Mouse (Mus musculus) hindbrain, embryonic 11.5 days (tissue): ENCODE measurements at regions not wholly inside any gene's neighbourhood (a gene's known extent, or its start where the extent isn't known, plus 50 kb on each side); places are given as distances from the start of the nearest gene placed in this dataset.

Source experiments
- ATAC-seq: fragments of 200-750 bp; cut with Nextera tagmentation; 2 replicates; pipeline ENCODE4 v1.8.0; 2017; ENCODE audit warnings: mild to moderate bottlenecking, moderate TSS enrichment, moderate library complexity; ENCODE audit not compliant: low FRiP score
- DNase-seq: peaks from one replicate; pipeline ENCODE4 v3.0.0-alpha.2; 2015; ENCODE audit warnings: low spot score
- H3K27ac ChIP-seq: fragments of 300-500 bp; sonication (generic); 2 replicates; pipeline ENCODE4 v1.5.1; 2014; ENCODE audit warnings: mild to moderate bottlenecking, low read depth, low read length
- H3K27me3 ChIP-seq: fragments of 300-500 bp; sonication (generic); 2 replicates; pipeline ENCODE4 v1.6.1; 2014; ENCODE audit warnings: mild to moderate bottlenecking, low read length, moderate library complexity, mixed read lengths; ENCODE audit not compliant: control insufficient read depth, insufficient read depth
- H3K36me3 ChIP-seq: fragments of 300-500 bp; sonication (generic); 2 replicates; pipeline ENCODE4 v1.6.1; 2014; ENCODE audit warnings: mild to moderate bottlenecking, low read length, moderate library complexity, mixed read lengths; ENCODE audit not compliant: control insufficient read depth, insufficient read depth
- H3K4me1 ChIP-seq: fragments of 300-500 bp; sonication (generic); replicated peaks from 2 replicates; pipeline ENCODE4 v1.6.1; 2014; ENCODE audit warnings: low read length, mixed read lengths; ENCODE audit not compliant: control insufficient read depth, insufficient read depth
- H3K4me2 ChIP-seq: fragments of 300-500 bp; sonication (generic); replicated peaks from 2 replicates; pipeline ENCODE4 v1.6.1; 2014; ENCODE audit warnings: mild to moderate bottlenecking, low read depth, low read length
- H3K4me3 ChIP-seq: fragments of 300-500 bp; sonication (generic); 2 replicates; pipeline ENCODE4 v1.5.1; 2014; ENCODE audit warnings: low read depth, low read length
- H3K9ac ChIP-seq: fragments of 300-500 bp; sonication (generic); 2 replicates; pipeline ENCODE4 v1.6.1; 2014; ENCODE audit warnings: low read depth, low read length
- H3K9me3 ChIP-seq: fragments of 300-500 bp; sonication (generic); 2 replicates; pipeline ENCODE4 v1.6.1; 2016; ENCODE audit warnings: low read length; ENCODE audit not compliant: control insufficient read depth
- WGBS: fragments of 180-500 bp; shearing (Covaris S2); extraction: QIAGEN DNeasy Blood & Tissue Kit; methylation state at CpG from one replicate; pipeline ENCODE4 v1.1.7; 2014; 5-methylcytosine and 5-hydroxymethylcytosine counted together

DNA sequence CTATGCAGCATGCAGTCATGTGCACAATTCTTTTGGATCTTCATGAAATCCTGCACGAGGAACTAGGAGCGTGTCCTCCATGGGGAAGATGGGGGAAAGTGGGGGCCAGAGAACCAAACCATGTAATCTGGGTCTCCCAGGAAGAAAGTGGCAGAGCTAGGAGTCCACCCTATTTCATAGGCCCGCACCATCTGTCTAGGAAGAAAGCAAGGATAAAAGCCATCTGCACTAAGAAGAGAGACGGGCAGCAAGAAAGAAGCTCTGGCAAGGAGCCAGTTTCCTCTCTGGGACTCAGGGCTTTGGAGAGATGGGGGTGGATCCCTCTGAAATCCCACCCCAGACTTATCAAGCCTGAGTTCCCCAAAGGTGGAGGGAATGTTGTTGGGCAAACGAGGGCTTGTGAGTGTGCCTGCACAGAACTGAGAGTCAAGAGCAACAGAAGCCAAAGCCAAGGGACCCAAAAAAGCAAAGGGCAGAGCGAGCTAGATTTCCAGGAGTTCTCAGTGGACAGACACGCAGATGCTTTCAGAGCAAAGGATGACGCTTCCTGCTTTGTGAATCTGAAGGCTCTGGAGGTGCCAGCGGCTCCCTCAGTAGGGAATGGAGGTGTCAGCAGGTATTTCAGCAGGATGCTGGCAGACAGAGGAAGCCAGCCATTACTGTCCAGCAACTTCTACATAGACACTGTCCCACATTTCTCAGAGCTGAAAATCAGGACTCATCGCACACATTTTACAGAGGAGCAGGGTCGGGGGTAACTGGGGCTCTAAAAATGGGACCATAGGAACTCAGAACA lies 110.8 kb downstream of the Pja1 start:
- Histone ChIP-seq H3K27ac (no peak overlapping the region), H3K36me3 (no peaks in the 10 kb centered on the region), H3K9me3 (no peaks in the 10 kb centered on the region), H3K4me1 (no peaks in the 10 kb centered on the region), H3K9ac (no peak overlapping the region), H3K27me3 (peaks cover 2% of the 10 kb centered on the region; the same call in 1 of the 2 replicates), H3K4me2 (no peak overlapping the region), H3K4me3 (no peak overlapping the region)
- DNase-seq (no peak), ATAC-seq (no peak)
- 65% methylated on average over 11 of the region's 11 CpGs for WGBS

GRCm38 (mm10) chrX:99358784-99359183 lies 112.3 kb downstream of the Pja1 start:
- no peak overlapping the region for H3K27ac ChIP-seq
- no peak overlapping the region for H3K4me3 ChIP-seq
- H3K27me3 ChIP-seq: peaks cover 2% of the 10 kb centered on the region; the same call in 1 of the 2 replicates
- H3K4me1 ChIP-seq: no peaks in the 10 kb centered on the region
- 40% methylated on average over 1 of the region's 1 CpGs for WGBS
- no peak for DNase-seq
- H3K9me3 ChIP-seq: no peaks in the 10 kb centered on the region
- ATAC-seq: no peak
- H3K36me3 ChIP-seq: no peaks in the 10 kb centered on the region
- no peak overlapping the region for H3K4me2 ChIP-seq
- no peak overlapping the region for H3K9ac ChIP-seq

DNA sequence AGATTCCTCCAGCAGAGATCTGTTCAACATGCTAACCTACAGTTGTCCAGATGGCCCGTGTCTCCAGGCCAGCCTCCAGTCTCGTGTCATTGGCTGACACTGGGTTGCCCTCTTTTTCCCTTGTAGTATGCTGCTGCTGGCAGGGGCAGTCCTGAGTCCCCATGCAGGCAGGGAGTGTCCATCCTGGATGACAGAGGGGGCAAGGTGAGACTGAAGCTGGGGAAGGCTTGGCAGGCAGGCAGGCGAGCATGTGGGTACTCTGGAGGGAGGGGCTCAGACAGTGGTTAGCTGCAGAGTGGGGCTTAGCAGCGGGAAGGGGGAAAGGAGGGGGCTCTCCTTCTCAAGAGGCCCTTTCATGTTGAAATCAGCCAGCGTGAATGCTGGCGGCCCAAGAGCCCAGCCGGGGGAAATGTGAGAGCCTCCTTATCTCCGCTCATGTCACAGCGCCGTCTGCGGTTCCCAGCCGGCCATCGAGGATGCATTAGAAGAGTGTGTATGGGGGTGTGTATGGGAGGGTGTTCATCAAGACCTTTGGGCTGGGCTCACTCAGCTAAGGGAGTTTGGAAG lies 112.9 kb downstream of the Pja1 start:
- 35% methylated on average over 13 of the region's 13 CpGs for WGBS
- ATAC-seq: peak; percentile 38; the same call in 1 of the 2 replicates
- Histone ChIP-seq H3K9ac (no peak overlapping the region), H3K4me2 (no peak overlapping the region), H3K27me3 (peaks cover 2% of the 10 kb centered on the region; the same call in 1 of the 2 replicates), H3K9me3 (no peaks in the 10 kb centered on the region), H3K4me3 (no peak overlapping the region), H3K4me1 (no peaks in the 10 kb centered on the region), H3K27ac (no peak overlapping the region), H3K36me3 (no peaks in the 10 kb centered on the region)
- peak; percentile 21 for DNase-seq

DNA sequence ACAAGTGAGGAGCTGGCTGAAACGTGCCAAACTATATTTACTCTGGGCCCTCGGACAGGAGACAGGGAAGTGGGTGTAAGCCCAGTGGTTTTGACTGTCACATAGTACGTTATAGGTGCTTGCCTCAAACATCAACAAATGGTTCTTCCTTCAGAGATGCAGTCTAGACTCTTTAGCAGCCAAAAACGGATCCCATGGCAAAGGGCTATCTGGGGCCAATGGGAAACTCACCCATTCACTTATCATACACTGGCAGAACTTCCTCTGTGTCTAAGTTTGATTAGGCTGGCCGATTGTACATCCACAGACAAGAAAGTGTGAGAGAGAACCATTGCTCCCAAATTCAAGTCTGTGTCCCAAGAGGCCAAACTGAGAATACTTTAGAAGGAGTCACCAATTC lies 115.9 kb downstream of the Pja1 start:
- WGBS: 80% methylated on average over 5 of the region's 5 CpGs
- ATAC-seq: no peak
- H3K9ac ChIP-seq: no peak overlapping the region
- H3K4me3 ChIP-seq: no peak overlapping the region
- DNase-seq: no peak
- H3K4me2 ChIP-seq: no peak overlapping the region
- no peak overlapping the region for H3K27ac ChIP-seq
- H3K27me3 ChIP-seq: peaks cover 3% of the 10 kb centered on the region; the same call in 1 of the 2 replicates
- H3K4me1 ChIP-seq: no peaks in the 10 kb centered on the region
- no peaks in the 10 kb centered on the region for H3K36me3 ChIP-seq
- no peaks in the 10 kb centered on the region for H3K9me3 ChIP-seq

DNA sequence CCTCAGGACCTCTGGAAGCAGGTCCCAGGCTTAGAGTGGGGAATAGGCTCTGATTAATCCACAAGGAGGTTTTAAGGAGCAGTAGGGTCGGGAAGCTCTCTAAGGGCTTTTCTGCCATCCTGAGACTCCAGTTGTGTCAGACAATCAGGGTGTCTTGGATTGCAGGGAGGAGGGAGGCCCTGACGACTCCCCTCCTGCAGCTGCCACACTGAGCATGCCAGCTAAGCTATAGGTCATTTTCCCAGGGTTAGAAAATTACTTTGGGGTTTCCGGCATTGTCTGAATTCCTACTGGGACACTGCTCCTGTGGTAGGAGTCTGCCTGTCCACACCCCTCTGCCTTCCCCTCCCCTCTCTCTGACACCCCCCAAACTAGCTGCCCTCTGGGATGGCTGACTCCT lies 120.8 kb downstream of the Pja1 start:
- ATAC-seq: no peak
- WGBS: 65% methylated on average over 3 of the region's 3 CpGs
- no peak overlapping the region for H3K4me2 ChIP-seq

GRCm38 (mm10) chrX:99340223-99340622 lies 130.8 kb downstream of the Pja1 start:
- WGBS: 85% methylated on average over 6 of the region's 6 CpGs
- DNase-seq (no peak), ATAC-seq (no peak)
- H3K36me3 ChIP-seq: no peaks in the 10 kb centered on the region
- no peaks in the 10 kb centered on the region for H3K4me1 ChIP-seq
- H3K4me3 ChIP-seq: no peak overlapping the region
- peaks cover 5% of the 10 kb centered on the region; the same call in 1 of the 2 replicates for H3K27me3 ChIP-seq
- no peak overlapping the region for H3K27ac ChIP-seq
- no peak overlapping the region for H3K4me2 ChIP-seq
- H3K9ac ChIP-seq: no peak overlapping the region
- no peaks in the 10 kb centered on the region for H3K9me3 ChIP-seq

More for the DNA sequence above, 120.8 kb downstream of the Pja1 start:
- Histone ChIP-seq H3K27ac (no peak overlapping the region), H3K36me3 (no peaks in the 10 kb centered on the region), H3K9ac (no peak overlapping the region), H3K9me3 (no peaks in the 10 kb centered on the region), H3K4me1 (no peaks in the 10 kb centered on the region), H3K27me3 (peaks cover 9% of the 10 kb centered on the region; the same call in 1 of the 2 replicates), H3K4me3 (no peak overlapping the region)
- DNase-seq: no peak

GRCm38 (mm10) chrX:99339081-99339876 lies 131.8 kb downstream of the Pja1 start:
- H3K4me2 ChIP-seq: no peak overlapping the region

GRCm38 (mm10) chrX:99336616-99337553 lies 134.2 kb downstream of the Pja1 start:
- Histone ChIP-seq H3K4me2 (no peak overlapping the region), H3K4me1 (no peaks in the 10 kb centered on the region), H3K4me3 (no peak overlapping the region), H3K36me3 (no peaks in the 10 kb centered on the region), H3K9me3 (no peaks in the 10 kb centered on the region), H3K27me3 (peaks cover 9% of the 10 kb centered on the region; the same call in 1 of the 2 replicates), H3K9ac (no peak overlapping the region), H3K27ac (no peak overlapping the region)
- DNase-seq: no peak
- WGBS: 45% methylated on average over 8 of the region's 8 CpGs
- ATAC-seq: no peak

More at GRCm38 (mm10) chrX:99339081-99339876, 131.8 kb downstream of the Pja1 start:
- Histone ChIP-seq H3K9ac (no peak overlapping the region), H3K36me3 (no peaks in the 10 kb centered on the region), H3K27ac (no peak overlapping the region), H3K9me3 (no peaks in the 10 kb centered on the region), H3K27me3 (peaks cover 5% of the 10 kb centered on the region; the same call in 1 of the 2 replicates), H3K4me3 (no peak overlapping the region), H3K4me1 (no peaks in the 10 kb centered on the region)
- no peak for DNase-seq
- WGBS: 13% methylated on average over 7 of the region's 9 CpGs
- ATAC-seq: peak; percentile 65
